Mouse (Mus musculus): ENCODE measurements around the gene Acaca.

- TF ChIP-seq CTCF (IDR thresholded peaks at IDR 0.05; ENCODE audit: borderline replicate concordance, insufficient read depth, low read length) = no peak
- TF ChIP-seq POLR2A (IDR thresholded peaks at IDR 0.05; ENCODE audit: low read depth, low read length) = no peak
Measured at GRCm38 (mm10) chr11:84292532-84292931, 163.1 kb downstream of the Acaca start.

All from embryonic fibroblast, embryonic 13.5 days (primary cell).